Mouse (Mus musculus) kidney, adult 2 months (tissue): Measurements from ENCODE around the gene Atp4a.

Experiments
- CTCF ChIP-seq: fragments of 200-500 bp; conservative IDR thresholded peaks from 2 replicates; pipeline ENCODE4 v1.5.1; 2011; ENCODE audit warnings: low read depth, mild to moderate bottlenecking, control low read depth, low read length, moderate library complexity, mixed read lengths; ENCODE audit not compliant: insufficient read depth, insufficient read length
- POLR2A ChIP-seq: fragments of 200-500 bp; IDR thresholded peaks from one replicate; pipeline ENCODE4 v1.6.1; 2011; ENCODE audit warnings: low read depth, low read length, control low read depth

GRCm38 (mm10) chr7:30749824-30750606, 38.0 kb downstream of the Atp4a start:
- TF ChIP-seq CTCF (no peak), POLR2A (no peak)
